Mouse (Mus musculus): ENCODE data around the gene Ces4a.

GRCm38 (mm10) chr8:105104220-105104619 lies 27.4 kb upstream of the Ces4a start:
- TF ChIP-seq EP300 (IDR thresholded peaks at IDR 0.05; ENCODE audit: insufficient read depth, low read depth, low read length) = no peak
- TF ChIP-seq CTCF (IDR thresholded peaks at IDR 0.05) = no peak

Measured in heart, adult 2 months (tissue).